Mouse (Mus musculus) retina, embryonic 14.5 days (tissue): ENCODE measurements at regions not wholly inside any gene's neighbourhood (a gene's known extent, or its start where the extent isn't known, plus 50 kb on each side); places are given as distances from the start of the nearest gene placed in this dataset.

Source experiments
- DNase-seq: peaks from one replicate; pipeline ENCODE4 v3.0.0-alpha.2; 2015; ENCODE audit warnings: low spot score

DNA sequence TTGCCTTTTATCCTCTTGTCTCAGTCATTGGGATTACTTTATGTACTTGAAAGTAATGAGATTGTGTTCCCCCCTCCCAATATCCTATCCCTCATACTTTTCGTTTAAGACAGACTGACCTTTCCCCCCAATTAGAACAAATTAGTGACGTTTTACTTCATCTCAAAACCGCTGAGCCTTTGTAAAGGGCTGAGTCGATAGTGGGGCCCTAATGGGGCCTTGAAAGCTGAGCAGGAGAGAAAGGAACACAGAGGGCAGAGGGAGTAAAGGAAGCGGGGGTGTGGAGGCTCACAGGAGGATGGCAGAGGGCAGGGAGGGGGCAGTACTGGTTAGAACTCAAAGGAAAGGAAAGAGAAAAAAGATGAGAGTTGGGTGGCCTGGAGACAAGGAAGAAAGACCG lies 58.9 kb upstream of the Gm15294 start:
- DNase-seq, result peak; percentile 73
